Mouse (Mus musculus) spleen, adult 2 months (tissue): Measurements from ENCODE around the gene C5ar1. TPM values are rescaled to one million over a fixed set of nuclear protein-coding genes. Genes with fewer than 3 reads are reported as not detected.
"Not testable (repeated sequence)": the region's sequence is repeated elsewhere in the genome, so short reads cannot be mapped to it uniquely, and the experiment has no call there.

Experiments
- DNase-seq, 2 experiments: peaks; one replicate each; pipeline versions ENCODE4 v3.0.0 to v3.0.0-alpha.2; 2012 to 2021; ENCODE audit warnings: low spot score in 2 of 2, low read depth in 1 of 2
- H3K27ac ChIP-seq: fragments of 200-500 bp; 2 replicates; pipeline ENCODE4 v1.5.1; 2012; ENCODE audit warnings: low read length, inconsistent platforms; ENCODE audit not compliant: insufficient read depth
- H3K27me3 ChIP-seq: fragments of 200-500 bp; 2 replicates; pipeline ENCODE4 v1.6.1; 2012; ENCODE audit warnings: mild to moderate bottlenecking, moderate library complexity, low read length, inconsistent platforms; ENCODE audit not compliant: control insufficient read depth, insufficient read depth
- H3K36me3 ChIP-seq: fragments of 200-500 bp; 2 replicates; pipeline ENCODE4 v1.6.1; 2012; ENCODE audit warnings: mild to moderate bottlenecking, low read length, inconsistent platforms; ENCODE audit not compliant: control insufficient read depth, insufficient read depth
- H3K4me1 ChIP-seq: fragments of 200-500 bp; 2 replicates; pipeline ENCODE4 v1.6.1; 2011; ENCODE audit warnings: inconsistent platforms; ENCODE audit not compliant: control insufficient read depth, insufficient read depth, insufficient read length
- H3K4me3 ChIP-seq: fragments of 200-500 bp; 2 replicates; pipeline ENCODE4 v1.5.1; 2011; ENCODE audit warnings: mild to moderate bottlenecking, inconsistent platforms; ENCODE audit not compliant: insufficient read depth, insufficient read length; ENCODE audit errors: extremely low read depth
- CTCF ChIP-seq: fragments of 200-500 bp; IDR thresholded peaks from 2 replicates; pipeline ENCODE4 v1.5.1; 2011; ENCODE audit warnings: mild to moderate bottlenecking, inconsistent platforms; ENCODE audit not compliant: insufficient read depth, insufficient read length, insufficient replicate concordance; ENCODE audit errors: extremely low read depth
- POLR2A ChIP-seq: fragments of 200-500 bp; IDR thresholded peaks from 2 replicates; pipeline ENCODE4 v1.6.1; 2011; ENCODE audit warnings: low read depth, low read length, inconsistent platforms
- WGBS: fragments of 180-500 bp; shearing (Covaris S2); methylation state at CpG from one replicate; pipeline ENCODE4 v1.1.7; 2018; 5-methylcytosine and 5-hydroxymethylcytosine counted together
- polyA plus RNA-seq: library from polyadenylated mRNA; depleted of rRNA; stranded (reverse); fragments of >200 nt; gene quantifications from 2 replicates; pipeline ENCODE4 v1.2.3, GENCODE M21; 2012

The C5ar1 gene
- polyA plus RNA-seq, 1 experiment: 7.5 TPM

- H3K4me3 ChIP-seq: no peak overlapping the region
- no peaks in the 10 kb centered on the region; the same call in 1 of the 2 replicates for H3K4me1 ChIP-seq
- H3K36me3 ChIP-seq: no peaks in the 10 kb centered on the region
- no peak overlapping the region; the same call in 1 of the 2 replicates for H3K27ac ChIP-seq
- DNase-seq: no peak
- WGBS: 8% methylated on average over 5 of the region's 5 CpGs
- no peak for TF ChIP-seq CTCF
- no peak for TF ChIP-seq POLR2A
- no peaks in the 10 kb centered on the region for H3K27me3 ChIP-seq
These were observed 4.5 kb upstream of the C5ar1 start for GRCm38 (mm10) chr7:16263843-16264242.

GRCm38 (mm10) chr7:16263015-16263787 lies 3.9 kb upstream of the C5ar1 start:
- Histone ChIP-seq H3K27me3 (no peaks in the 10 kb centered on the region), H3K36me3 (no peaks in the 10 kb centered on the region), H3K4me3 (no peak overlapping the region), H3K4me1 (no peaks in the 10 kb centered on the region; the same call in 1 of the 2 replicates), H3K27ac (no peak overlapping the region)
- peak; percentile 69; the same call in 1 of the 2 replicates for TF ChIP-seq CTCF
- TF ChIP-seq POLR2A: no peak
- 14% methylated on average over 8 of the region's 8 CpGs for WGBS
- peak; percentile 73 to 80 for DNase-seq

- no peak for DNase-seq
- no peak overlapping the region for H3K4me3 ChIP-seq
- TF ChIP-seq CTCF (no peak), POLR2A (no peak)
- WGBS: 35% methylated on average over 1 of the region's 1 CpGs
- no peaks in the 10 kb centered on the region for H3K27me3 ChIP-seq
- no peak overlapping the region for H3K27ac ChIP-seq
- H3K36me3 ChIP-seq: no peaks in the 10 kb centered on the region
- H3K4me1 ChIP-seq: no peaks in the 10 kb centered on the region
These were observed 1.8 kb upstream of the C5ar1 start for GRCm38 (mm10) chr7:16261097-16261496.

- H3K27ac ChIP-seq: peak overlapping the region; percentile 27; the same call in 1 of the 2 replicates
- no peak overlapping the region for H3K4me3 ChIP-seq
- H3K27me3 ChIP-seq: no peaks in the 10 kb centered on the region
- no peaks in the 10 kb centered on the region for H3K36me3 ChIP-seq
- no peak for DNase-seq
- no peaks in the 10 kb centered on the region for H3K4me1 ChIP-seq
- WGBS: 82% methylated on average over 11 of the region's 11 CpGs
- no peak for TF ChIP-seq POLR2A
- no peak for TF ChIP-seq CTCF
These were observed 1.5 kb downstream of the C5ar1 start for GRCm38 (mm10) chr7:16257830-16258229.

- not testable (repeated sequence) for H3K36me3 ChIP-seq, DNase-seq, H3K4me1 ChIP-seq, H3K4me3 ChIP-seq, H3K27ac ChIP-seq, H3K27me3 ChIP-seq
- 88% methylated on average over 4 of the region's 4 CpGs for WGBS
These were observed 3.4 kb downstream of the C5ar1 start for GRCm38 (mm10) chr7:16255963-16256362.

- no peaks in the 10 kb centered on the region for H3K36me3 ChIP-seq
- DNase-seq: no peak
- 0 out of 2 replicates have a peak, but pooled peaks cover 4% of the 10 kb centered on the region for H3K4me1 ChIP-seq
- 7% methylated on average over 4 of the region's 4 CpGs for WGBS
- no peak overlapping the region for H3K4me3 ChIP-seq
- no peak overlapping the region for H3K27ac ChIP-seq
- H3K27me3 ChIP-seq: no peaks in the 10 kb centered on the region
- TF ChIP-seq CTCF (no peak), POLR2A (no peak)
These were observed 5.1 kb downstream of the C5ar1 start for GRCm38 (mm10) chr7:16254195-16254594.

- Histone ChIP-seq H3K4me3 (no peak overlapping the region), H3K27ac (peak overlapping the region; percentile 10; the same call in 1 of the 2 replicates), H3K4me1 (peaks cover 5% of the 10 kb centered on the region; the same call in 1 of the 2 replicates), H3K36me3 (no peaks in the 10 kb centered on the region), H3K27me3 (no peaks in the 10 kb centered on the region)
- no peak for DNase-seq
- no peak for TF ChIP-seq POLR2A
- TF ChIP-seq CTCF: no peak
- 5% methylated on average over 5 of the region's 5 CpGs for WGBS
These were observed 8.7 kb downstream of the C5ar1 start for GRCm38 (mm10) chr7:16250687-16251086.
